9 mouse cellular contexts compared by ENCODE assay signal in genomic region chr12:32926331-32927172, GRCm38 (mm10). TPM values are rescaled to one million over a fixed set of nuclear protein-coding genes. Genes with fewer than 3 reads are reported as not detected.
DNase-seq lines count a peak whose midpoint lies in the region; ATAC-seq and TF ChIP-seq lines count a peak whose summit lies in the region.
"Had no signal": no experiment of that assay in that cellular context is flagged by ENCODE, and none has a peak within 500 bp of the region (broad histone marks: within the 10 kb centered on the region; RNA-seq: fewer than 3 reads in every experiment).

No protein-coding gene starts in this region.

- H3K36me3 ChIP-seq in lung, postnatal 0 days (ENCODE audit: insufficient read depth, low read length) = no peaks in the 10 kb centered on the region
- H3K36me3 ChIP-seq in heart, embryonic 14.5 days (ENCODE audit: control insufficient read depth, insufficient read depth, low read length) = no peaks in the 10 kb centered on the region
- H3K36me3 ChIP-seq: lung, embryonic 15.5 days had no signal

- ATAC-seq in lung, postnatal 0 days = peak; percentile 23
- ATAC-seq in heart, embryonic 14.5 days (ENCODE audit: insufficient number of reproducible peaks, insufficient read depth, low FRiP score, low read depth) = no peak

- DNase-seq in lung, postnatal 0 days (ENCODE audit: low spot score) = peak; percentile 58
- no peak for DNase-seq in lung, postnatal 4 days
- peak; percentile 32 for DNase-seq in embryo, embryonic 10.5 days (ENCODE audit: low spot score)
- DNase-seq in left cerebral cortex, adult 18-20 months (ENCODE audit: low spot score in 2 of 2) = peak; percentile 27 to 55
- peak; percentile 58 for DNase-seq in right cerebral cortex, adult 18-20 months
- DNase-seq in testis, postnatal 10 days (ENCODE audit: low spot score) = no peak
- DNase-seq in lung, postnatal 14 days = no peak

- H3K9me3 ChIP-seq in lung, postnatal 0 days (ENCODE audit: low read length) = no peaks in the 10 kb centered on the region
- no peaks in the 10 kb centered on the region for H3K9me3 ChIP-seq in heart, embryonic 14.5 days (ENCODE audit: control insufficient read depth, low read length)
- H3K9me3 ChIP-seq: lung, embryonic 15.5 days had no signal

- no peak overlapping the region for H3K9ac ChIP-seq in lung, postnatal 0 days (replicated peaks; ENCODE audit: low read depth)
- no peak overlapping the region; the same call in 1 of the 2 replicates for H3K9ac ChIP-seq in heart, embryonic 14.5 days (ENCODE audit: low read length)
- H3K9ac ChIP-seq: lung, embryonic 15.5 days had no signal

- 57% methylated on average over 18 of the region's 18 CpGs for WGBS in lung, postnatal 0 days
- 53% methylated on average over 18 of the region's 18 CpGs for WGBS in heart, embryonic 14.5 days

- H3K27me3 ChIP-seq in lung, postnatal 0 days (replicated peaks; ENCODE audit: insufficient read depth, low read length) = no peaks in the 10 kb centered on the region
- H3K27me3 ChIP-seq in heart, embryonic 14.5 days (ENCODE audit: control insufficient read depth, insufficient read depth, low read length) = no peaks in the 10 kb centered on the region
- H3K27me3 ChIP-seq: lung, embryonic 15.5 days had no signal

- H3K27ac ChIP-seq in lung, postnatal 0 days (ENCODE audit: low read length) = no peak overlapping the region
- H3K27ac ChIP-seq in heart, embryonic 14.5 days (replicated peaks in 1 of 2; ENCODE audit: control insufficient read depth in 1 of 2, insufficient read depth in 1 of 2, low read depth in 2 of 2, low read length in 2 of 2) = peak overlapping the region; percentile 79 to 85
- H3K27ac ChIP-seq: lung, embryonic 15.5 days had no signal

- H3K4me2 ChIP-seq in lung, postnatal 0 days (replicated peaks; ENCODE audit: low read depth, low read length) = no peak overlapping the region
- peak overlapping the region; percentile 43 for H3K4me2 ChIP-seq in heart, embryonic 14.5 days (ENCODE audit: low read length)
- H3K4me2 ChIP-seq: lung, embryonic 15.5 days had no signal

- TF ChIP-seq CTCF in lung, postnatal 0 days (IDR thresholded peaks at IDR 0.05) = no peak

- TF ChIP-seq EP300 in lung, postnatal 0 days (IDR thresholded peaks at IDR 0.05) = no peak

- H3K4me3 ChIP-seq in lung, postnatal 0 days (ENCODE audit: low read depth, low read length) = no peak overlapping the region
- no peak overlapping the region for H3K4me3 ChIP-seq in heart, embryonic 14.5 days (ENCODE audit: control insufficient read depth in 1 of 2, insufficient read depth in 1 of 2, low read depth in 1 of 2, low read length in 2 of 2)
- H3K4me3 ChIP-seq: lung, embryonic 15.5 days had no signal

- H3K4me1 ChIP-seq in lung, postnatal 0 days (ENCODE audit: insufficient read depth, low read depth, low read length) = no peaks in the 10 kb centered on the region
- peaks cover 11 to 16% of the 10 kb centered on the region in 2 experiments for H3K4me1 ChIP-seq in heart, embryonic 14.5 days (ENCODE audit: control insufficient read depth in 2 of 2, insufficient read depth in 2 of 2, low read length in 2 of 2)

RNA-seq across cellular contexts. Expression of gene Sypl, which starts 27.1 kb away (rescaled TPM):
- polyA plus RNA-seq in lung, postnatal 0 days (2015; fragmentation: Nextera tagmentation; extraction: Ambion mirVana) = 237 and 251 TPM in 2 replicates
- 105 and 109 TPM in 2 replicates for polyA plus RNA-seq in heart, embryonic 14.5 days (2014; fragmentation: Nextera tagmentation; extraction: Ambion mirVana)
- 10 to 100 TPM; 37.0 to 37.7 TPM for total RNA-seq in left cerebral cortex, adult 18-20 months (2021)

Comparison
In these comparisons a context has a peak if more than half of its experiments do, and no peak if none do; other contexts are left out.
1. DNase-seq: peak in lung, postnatal 0 days (single experiment), embryo, embryonic 10.5 days (single experiment), left cerebral cortex, adult 18-20 months (2 of 2) and right cerebral cortex, adult 18-20 months (single experiment); none in lung, postnatal 4 days (0 of 2), testis, postnatal 10 days (single experiment) and lung, postnatal 14 days (single experiment).